Mouse (Mus musculus): ENCODE data around the gene A4galt. TPM values are rescaled to one million over a fixed set of nuclear protein-coding genes. Genes with fewer than 3 reads are reported as not detected.
A peak's percentile ranks its signal among the peaks of the same experiment; 100 is the strongest.

Gene A4galt
- polyA plus RNA-seq, 1 experiment from 2014 or later = 1.3 TPM

DNA sequence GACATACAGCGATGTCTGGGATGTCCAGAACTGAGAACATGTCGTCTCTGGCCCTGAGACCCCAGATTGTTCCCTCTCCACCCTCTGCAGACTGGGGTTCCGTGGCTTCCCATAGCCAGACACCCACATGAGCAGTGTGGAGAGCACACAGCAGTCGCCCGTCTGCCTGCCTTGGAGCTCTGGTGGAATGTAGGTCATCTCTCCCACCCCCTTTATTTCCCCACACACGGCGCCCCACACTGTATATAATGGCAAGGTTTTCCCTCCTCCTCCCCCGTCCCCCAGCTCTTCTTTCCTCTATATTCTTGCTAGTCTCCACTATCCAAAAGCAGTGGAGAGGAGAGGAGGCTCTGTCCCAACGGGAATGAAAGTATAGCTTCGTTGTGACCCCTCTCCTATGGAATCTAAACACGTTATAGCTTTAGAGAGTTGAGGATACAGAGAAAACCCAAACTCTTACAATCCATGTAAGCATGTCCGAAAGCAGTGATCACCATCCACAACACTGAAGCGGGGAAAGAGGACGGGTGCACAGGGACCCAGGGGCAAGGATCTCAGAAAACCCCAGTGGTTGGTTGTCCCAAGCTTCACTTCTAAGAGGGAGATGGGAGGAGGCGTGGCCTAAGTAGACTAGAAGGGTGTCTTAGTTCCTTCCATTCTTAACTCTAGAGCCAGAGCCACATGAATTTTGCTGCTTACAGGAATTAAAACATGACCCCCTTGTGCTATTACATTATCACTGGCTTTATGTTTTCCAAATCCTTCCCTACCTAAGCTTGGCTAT is 13.9 kb downstream of the A4galt start:
- Histone ChIP-seq H3K9me3 (no peaks in the 10 kb centered on the region), H3K27ac (no peak overlapping the region), H3K4me1 (no peaks in the 10 kb centered on the region), H3K4me2 (no peak overlapping the region), H3K4me3 (replicated peaks) (no peak overlapping the region), H3K36me3 (replicated peaks) (no peaks in the 10 kb centered on the region), H3K27me3 (0 out of 2 replicates have a peak, but pooled peaks cover 4% of the 10 kb centered on the region), H3K9ac (no peak overlapping the region)
- no peak for ATAC-seq (ENCODE audit: low FRiP score)
- WGBS = 68% methylated on average over 15 of the region's 15 CpGs

DNA sequence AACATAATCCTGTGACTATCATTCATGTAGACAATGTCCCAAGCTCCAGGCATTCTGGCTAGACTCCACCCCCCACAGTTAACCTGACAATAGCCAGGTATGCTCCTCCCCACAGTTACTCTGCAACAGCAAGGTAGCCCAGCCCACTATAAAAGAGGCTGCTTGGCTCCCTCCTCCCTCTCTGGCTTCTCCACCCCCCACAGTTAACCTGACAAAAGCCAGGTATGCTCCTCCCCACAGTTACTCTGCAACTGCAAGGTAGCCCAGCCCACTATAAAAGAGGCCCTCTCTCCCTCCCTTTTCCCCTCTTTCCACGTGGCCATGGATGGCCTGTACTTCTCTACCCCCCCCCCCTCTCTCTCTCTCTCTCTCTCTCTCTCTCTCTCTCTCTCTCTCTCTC is 14.8 kb downstream of the A4galt start:
- H3K27me3 ChIP-seq = 0 out of 2 replicates have a peak, but pooled peaks cover 4% of the 10 kb centered on the region
- H3K9me3 ChIP-seq = no peaks in the 10 kb centered on the region
- H3K36me3 ChIP-seq (replicated peaks) = no peaks in the 10 kb centered on the region
- H3K4me2 ChIP-seq = no peak overlapping the region
- ATAC-seq (ENCODE audit: low FRiP score) = no peak
- WGBS = 9% methylated on average over 1 of the region's 1 CpGs
- no peak overlapping the region for H3K4me3 ChIP-seq (replicated peaks)
- no peaks in the 10 kb centered on the region for H3K4me1 ChIP-seq
- H3K27ac ChIP-seq = no peak overlapping the region
- H3K9ac ChIP-seq = no peak overlapping the region

DNA sequence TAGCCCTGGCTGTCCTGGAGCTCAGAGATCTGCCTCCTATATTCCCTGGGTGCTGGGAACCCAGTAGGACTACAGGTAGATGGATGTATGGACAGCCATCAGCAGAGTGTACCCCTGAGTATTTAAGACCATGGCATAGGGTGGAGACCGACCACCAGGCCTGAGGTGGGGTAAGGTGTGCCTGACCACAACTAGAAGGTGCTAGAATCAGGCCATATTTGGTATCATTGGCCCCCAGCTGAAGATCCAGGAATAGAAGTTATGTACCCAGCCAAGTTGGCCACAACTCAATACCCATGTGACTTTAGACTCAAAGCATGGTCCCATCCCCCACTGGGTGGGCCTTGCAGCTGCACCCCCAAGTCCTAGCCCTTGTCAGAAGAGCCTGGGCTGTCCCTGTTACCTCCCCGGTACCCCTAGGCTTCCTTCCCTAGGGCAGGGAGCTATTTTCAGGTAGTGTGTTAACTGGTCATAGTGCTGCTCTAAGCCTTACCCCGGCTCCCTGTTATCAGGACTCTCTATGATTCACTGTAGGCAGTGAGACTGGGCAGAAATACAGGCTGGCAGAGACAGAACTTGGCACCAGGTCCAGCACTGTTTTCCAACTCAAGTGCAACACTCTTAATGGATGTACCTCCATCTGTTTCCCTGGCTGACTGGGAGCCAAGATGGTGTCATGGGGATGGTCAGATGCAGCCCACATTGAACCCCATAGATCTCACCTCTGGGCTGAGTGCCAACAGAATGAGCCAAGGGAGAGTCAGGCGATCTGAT is 18.2 kb downstream of the A4galt start:
- no peak overlapping the region for H3K27ac ChIP-seq
- 0 out of 2 replicates have a peak, but pooled peaks cover 4% of the 10 kb centered on the region for H3K27me3 ChIP-seq
- no peak overlapping the region for H3K4me3 ChIP-seq (replicated peaks)
- 89% methylated on average over 4 of the region's 4 CpGs for WGBS
- H3K9me3 ChIP-seq = no peaks in the 10 kb centered on the region
- H3K4me1 ChIP-seq = no peaks in the 10 kb centered on the region
- H3K9ac ChIP-seq = no peak overlapping the region
- ATAC-seq (ENCODE audit: low FRiP score) = no peak
- no peaks in the 10 kb centered on the region for H3K36me3 ChIP-seq (replicated peaks)
- no peak overlapping the region for H3K4me2 ChIP-seq

DNA sequence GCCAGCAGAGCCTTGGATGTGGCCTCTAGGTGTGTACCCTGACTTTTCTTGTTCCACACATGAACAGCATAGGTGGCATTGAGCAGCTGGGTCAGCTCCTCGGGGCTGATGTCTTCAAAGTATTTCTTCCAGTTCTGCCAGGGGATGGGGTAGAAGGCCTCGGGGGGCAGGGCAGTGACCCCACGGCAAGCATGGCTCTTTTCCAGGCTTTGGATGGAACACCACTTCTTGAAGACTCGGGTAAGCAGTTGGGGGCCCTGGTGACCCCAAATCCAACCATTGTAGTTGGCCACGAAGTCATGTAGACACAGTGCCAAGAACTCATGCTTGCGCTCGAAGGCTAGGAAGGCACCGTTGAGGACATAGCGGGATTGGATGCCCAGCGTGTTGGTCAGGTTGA is 24.0 kb downstream of the A4galt start:
- no peak overlapping the region for H3K27ac ChIP-seq
- ATAC-seq (ENCODE audit: low FRiP score) = no peak
- H3K27me3 ChIP-seq = no peaks in the 10 kb centered on the region
- H3K4me3 ChIP-seq (replicated peaks) = no peak overlapping the region
- WGBS = 93% methylated on average over 10 of the region's 10 CpGs
- no peak overlapping the region for H3K9ac ChIP-seq
- no peaks in the 10 kb centered on the region for H3K9me3 ChIP-seq
- no peaks in the 10 kb centered on the region for H3K36me3 ChIP-seq (replicated peaks)
- peaks cover 19% of the 10 kb centered on the region for H3K4me1 ChIP-seq
- H3K4me2 ChIP-seq = no peak overlapping the region

DNA sequence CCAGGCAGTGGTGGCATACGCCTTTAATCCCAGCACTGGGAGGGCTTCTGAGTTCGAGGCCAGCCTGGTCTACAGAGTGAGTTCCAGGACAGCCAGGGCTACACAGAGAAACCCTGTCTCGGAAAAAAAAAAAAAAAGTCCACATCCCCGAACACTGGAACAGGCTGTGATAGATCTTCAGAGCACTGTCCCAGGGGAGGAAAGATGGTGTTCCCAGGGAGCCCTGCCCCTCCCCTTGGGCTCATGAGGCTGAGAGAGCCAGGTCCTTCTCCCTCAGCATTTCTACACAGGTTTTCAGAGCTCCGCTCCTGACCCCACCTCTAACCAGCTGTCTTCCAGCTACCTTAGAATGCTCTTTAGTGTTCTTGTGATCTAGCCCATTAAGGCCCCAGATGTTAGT is 24.7 kb downstream of the A4galt start:
- WGBS = 89% methylated on average over 5 of the region's 5 CpGs
- ATAC-seq (ENCODE audit: low FRiP score) = no peak

DNA sequence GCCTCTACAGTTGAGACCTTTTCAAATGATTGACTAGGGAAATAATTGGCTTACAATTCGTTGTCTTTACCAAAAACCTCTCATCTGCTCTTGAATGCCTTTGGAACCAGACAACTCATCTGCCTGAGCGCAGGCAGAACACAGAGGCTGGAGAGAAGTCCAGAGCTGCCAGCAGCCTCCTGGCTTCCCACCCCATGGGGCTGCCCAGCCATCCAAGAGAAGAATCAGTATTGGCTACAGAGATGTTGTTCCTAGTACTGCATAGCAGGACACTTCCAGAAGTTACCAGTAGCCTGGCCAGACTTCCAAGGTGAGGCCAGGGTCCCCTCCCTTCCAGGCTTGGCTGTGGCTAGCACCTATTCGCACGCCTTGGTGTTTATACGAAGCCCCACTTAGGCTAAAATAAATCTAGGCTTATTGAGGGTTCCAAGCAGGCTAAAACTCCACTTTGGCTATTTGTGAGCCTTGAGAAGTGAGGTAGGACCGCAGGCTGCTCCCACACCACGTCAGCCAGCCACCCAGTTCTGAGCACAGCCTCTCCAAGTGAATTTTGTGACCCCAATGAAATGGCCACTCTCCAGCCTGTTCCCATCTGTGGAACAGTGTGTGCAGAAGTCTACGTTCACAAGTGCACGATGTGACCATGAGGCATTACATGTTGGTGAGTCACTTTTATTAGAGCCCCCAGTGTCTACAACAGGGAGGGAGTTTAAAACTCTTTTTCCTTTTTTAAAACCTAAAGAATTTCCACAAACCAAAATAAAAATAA is 25.3 kb downstream of the A4galt start:
- Histone ChIP-seq H3K9me3 (no peaks in the 10 kb centered on the region), H3K36me3 (replicated peaks) (no peaks in the 10 kb centered on the region), H3K4me1 (peaks cover 19% of the 10 kb centered on the region), H3K4me2 (no peak overlapping the region), H3K27me3 (no peaks in the 10 kb centered on the region), H3K4me3 (replicated peaks) (no peak overlapping the region), H3K27ac (no peak overlapping the region), H3K9ac (no peak overlapping the region)
- WGBS = 86% methylated on average over 9 of the region's 9 CpGs
- ATAC-seq (ENCODE audit: low FRiP score) = no peak

More for the DNA sequence above, 24.7 kb downstream of the A4galt start:
- no peak overlapping the region for H3K4me2 ChIP-seq
- H3K4me3 ChIP-seq (replicated peaks) = no peak overlapping the region
- H3K4me1 ChIP-seq = peaks cover 19% of the 10 kb centered on the region
- no peaks in the 10 kb centered on the region for H3K36me3 ChIP-seq (replicated peaks)
- H3K9ac ChIP-seq = no peak overlapping the region
- no peak overlapping the region for H3K27ac ChIP-seq
- no peaks in the 10 kb centered on the region for H3K9me3 ChIP-seq
- no peaks in the 10 kb centered on the region for H3K27me3 ChIP-seq

DNA sequence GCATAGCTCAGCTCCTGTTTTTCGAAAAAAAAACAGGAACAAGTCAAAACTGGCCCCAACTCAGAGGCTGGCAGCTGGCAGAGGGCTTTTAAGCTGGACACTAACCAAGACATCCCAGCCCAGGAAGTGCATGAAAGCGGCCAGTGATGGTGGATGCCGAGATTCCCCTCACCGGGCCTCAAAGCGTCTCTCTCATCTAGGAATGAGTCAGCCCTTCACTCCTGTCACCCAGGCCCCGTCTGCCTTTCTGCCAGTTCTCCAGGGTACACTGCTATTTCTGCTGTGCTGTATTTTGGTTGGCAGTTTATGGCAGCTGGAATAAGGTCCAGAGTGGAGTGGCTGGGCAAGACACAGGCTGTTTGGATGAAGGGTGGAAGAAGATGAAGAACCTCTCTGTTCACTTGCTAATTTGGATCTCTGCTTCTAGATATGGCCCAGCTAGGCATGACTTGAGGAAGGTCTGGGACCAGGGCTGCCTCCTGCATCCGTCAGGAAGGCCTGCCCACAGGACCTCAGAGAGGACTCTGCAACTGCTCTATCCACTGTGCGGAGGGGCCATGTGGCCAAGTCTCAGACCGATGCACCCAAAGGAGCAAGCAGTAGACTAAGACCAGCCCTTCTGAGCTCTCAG is 27.3 kb downstream of the A4galt start:
- Histone ChIP-seq H3K27ac (peak overlapping the region; percentile 37; the same call in 1 of the 2 replicates), H3K9ac (no peak overlapping the region), H3K9me3 (no peaks in the 10 kb centered on the region), H3K27me3 (no peaks in the 10 kb centered on the region), H3K4me3 (replicated peaks) (no peak overlapping the region), H3K4me2 (no peak overlapping the region), H3K36me3 (replicated peaks) (no peaks in the 10 kb centered on the region), H3K4me1 (peaks cover 19% of the 10 kb centered on the region)
- WGBS = 73% methylated on average over 9 of the region's 9 CpGs
- no peak for ATAC-seq (ENCODE audit: low FRiP score)

DNA sequence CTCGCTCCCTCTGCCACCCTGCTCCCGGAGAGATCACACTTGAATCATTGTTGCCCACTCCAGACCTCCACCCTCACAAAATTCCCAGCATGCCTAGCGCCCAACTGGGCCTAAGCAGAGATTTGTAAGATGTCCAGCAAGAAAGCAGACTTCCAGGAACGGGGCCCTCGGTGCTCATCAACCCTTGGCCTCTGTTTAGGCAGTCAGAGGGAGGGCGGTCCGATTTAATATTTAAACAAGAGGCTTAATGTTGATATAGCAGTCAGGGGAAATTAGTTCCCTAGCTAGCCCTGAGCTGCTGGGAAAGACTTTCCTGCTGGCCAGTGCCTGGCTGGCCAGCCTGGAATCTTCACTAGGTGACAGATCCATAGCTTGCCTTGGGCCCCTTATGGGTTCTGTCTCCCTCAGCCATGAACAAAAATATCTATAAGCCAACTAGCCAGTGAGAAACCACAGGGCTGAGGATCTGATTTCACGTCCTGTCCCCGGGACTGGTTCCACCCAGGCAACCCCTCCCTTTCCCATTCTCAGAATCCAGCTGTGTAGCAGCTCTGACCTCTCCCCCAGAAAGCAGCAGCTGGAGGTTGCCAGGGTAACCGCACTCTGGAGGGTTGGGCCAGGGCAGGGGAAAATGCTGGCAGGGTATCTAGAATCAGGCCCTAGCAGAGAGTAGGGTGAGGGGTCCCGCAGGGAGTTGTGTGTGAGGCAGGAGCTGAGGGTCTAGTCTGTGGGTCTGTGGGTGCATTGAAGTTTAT is 28.2 kb downstream of the A4galt start:
- Histone ChIP-seq H3K36me3 (replicated peaks) (no peaks in the 10 kb centered on the region), H3K9ac (no peak overlapping the region), H3K27ac (peak overlapping the region; percentile 47; the same call in 1 of the 2 replicates), H3K4me2 (no peak overlapping the region), H3K4me1 (peaks cover 19% of the 10 kb centered on the region), H3K4me3 (replicated peaks) (no peak overlapping the region), H3K9me3 (no peaks in the 10 kb centered on the region), H3K27me3 (no peaks in the 10 kb centered on the region)
- ATAC-seq (ENCODE audit: low FRiP score) = no peak; the same call in 1 of the 2 replicates
- 47% methylated on average over 11 of the region's 11 CpGs for WGBS

DNA sequence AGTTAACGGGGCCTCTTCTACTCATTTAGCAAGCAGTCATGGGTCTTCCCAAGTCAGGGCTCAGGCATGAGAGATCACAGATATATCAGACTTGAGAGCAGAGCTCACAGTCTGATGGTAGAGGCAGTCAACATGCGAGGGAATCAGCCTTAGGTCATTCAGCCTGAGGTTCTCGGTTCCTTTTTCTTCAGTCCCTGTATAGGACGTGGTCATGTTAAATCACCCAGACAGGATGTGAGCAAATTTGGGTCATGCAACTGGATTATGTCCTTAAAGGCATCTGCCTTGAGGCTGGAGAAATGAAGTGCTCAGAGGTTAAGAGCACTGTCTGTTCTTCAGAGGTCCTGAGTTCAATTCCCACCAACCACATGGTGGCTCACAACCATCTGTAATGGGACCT is 29.9 kb downstream of the A4galt start:
- no peak for ATAC-seq (ENCODE audit: low FRiP score)
- 92% methylated on average over 4 of the region's 4 CpGs for WGBS
- H3K4me2 ChIP-seq = no peak overlapping the region

DNA sequence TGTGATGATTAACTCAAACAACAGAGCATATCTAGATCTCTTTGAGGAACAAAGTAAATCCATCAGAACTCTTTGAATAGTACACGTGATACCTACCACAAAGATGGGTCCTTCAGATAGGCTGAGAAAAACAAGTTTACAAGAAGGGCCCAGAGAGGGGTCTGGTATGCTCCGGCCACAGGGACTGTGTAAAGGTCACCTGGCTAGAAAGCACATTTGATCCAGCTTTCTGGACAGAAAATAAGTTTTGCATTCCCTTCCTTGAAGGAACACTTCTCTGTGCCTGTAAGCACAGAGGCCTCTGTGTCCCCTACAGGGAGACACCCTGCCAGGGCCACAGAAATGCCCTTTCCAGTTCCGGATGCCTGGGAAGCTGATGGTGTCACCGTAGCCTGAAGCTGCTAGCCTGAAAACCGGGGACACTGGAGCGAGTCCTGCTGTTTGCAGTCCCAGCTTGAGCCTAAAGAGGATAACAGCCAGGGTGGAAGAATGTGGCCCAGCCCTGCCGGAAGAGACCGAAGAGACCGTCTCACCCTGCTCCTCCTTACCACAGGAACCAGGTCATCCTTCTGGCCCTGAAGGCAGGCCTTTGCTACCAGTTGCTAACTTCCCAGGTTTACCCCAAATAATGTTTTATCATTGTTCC is 31.1 kb downstream of the A4galt start:
- H3K4me3 ChIP-seq (replicated peaks) = no peak overlapping the region
- no peak for ATAC-seq (ENCODE audit: low FRiP score)
- 63% methylated on average over 9 of the region's 9 CpGs for WGBS
- H3K27me3 ChIP-seq = no peaks in the 10 kb centered on the region
- H3K27ac ChIP-seq = no peak overlapping the region
- peaks cover 30% of the 10 kb centered on the region for H3K4me1 ChIP-seq
- no peaks in the 10 kb centered on the region for H3K9me3 ChIP-seq
- H3K4me2 ChIP-seq = no peak overlapping the region
- no peak overlapping the region for H3K9ac ChIP-seq
- no peaks in the 10 kb centered on the region for H3K36me3 ChIP-seq (replicated peaks)

More for the DNA sequence above, 29.9 kb downstream of the A4galt start:
- Histone ChIP-seq H3K27me3 (no peaks in the 10 kb centered on the region), H3K4me1 (peaks cover 19% of the 10 kb centered on the region), H3K9me3 (no peaks in the 10 kb centered on the region), H3K4me3 (replicated peaks) (no peak overlapping the region), H3K27ac (no peak overlapping the region), H3K36me3 (replicated peaks) (no peaks in the 10 kb centered on the region), H3K9ac (no peak overlapping the region)
